Mouse (Mus musculus) heart, postnatal 0 days (tissue): ENCODE measurements around the gene Unc45b. TPM values are rescaled to one million over a fixed set of nuclear protein-coding genes. Genes with fewer than 3 reads are reported as not detected.
"Not testable (repeated sequence)": the region's sequence is repeated elsewhere in the genome, so short reads cannot be mapped to it uniquely, and the experiment has no call there.

Source experiments
- ATAC-seq: fragments of 200-750 bp; cut with Nextera tagmentation; 2 replicates; pipeline ENCODE4 v1.8.0; 2017; ENCODE audit warnings: low read depth, moderate number of reproducible peaks, moderate library complexity; ENCODE audit not compliant: insufficient read depth
- DNase-seq: peaks from one replicate; pipeline ENCODE4 v3.0.0-alpha.2; 2016; ENCODE audit warnings: low spot score
- H3K27ac ChIP-seq: fragments of 300-500 bp; sonication (generic); 2 replicates; pipeline ENCODE4 v1.5.1; 2014; ENCODE audit warnings: low read depth, mild to moderate bottlenecking
- H3K27me3 ChIP-seq: fragments of 300-500 bp; sonication (generic); 2 replicates; pipeline ENCODE4 v1.6.1; 2014; ENCODE audit warnings: low read length, mixed read lengths; ENCODE audit not compliant: control insufficient read depth, insufficient read depth
- H3K36me3 ChIP-seq: fragments of 300-500 bp; sonication (generic); replicated peaks from 2 replicates; pipeline ENCODE4 v1.6.1; 2014; ENCODE audit warnings: low read length, mixed read lengths; ENCODE audit not compliant: control insufficient read depth, insufficient read depth
- H3K4me1 ChIP-seq: fragments of 300-500 bp; sonication (generic); 2 replicates; pipeline ENCODE4 v1.6.1; 2014; ENCODE audit warnings: antibody characterized with exemption; ENCODE audit not compliant: control insufficient read depth, insufficient read depth
- H3K4me2 ChIP-seq: fragments of 300-500 bp; sonication (generic); 2 replicates; pipeline ENCODE4 v1.6.1; 2014; ENCODE audit warnings: low read depth, mild to moderate bottlenecking, low read length, moderate library complexity
- H3K4me3 ChIP-seq: fragments of 300-500 bp; sonication (generic); 2 replicates; pipeline ENCODE4 v1.5.1; 2014; ENCODE audit warnings: low read depth, low read length
- H3K9ac ChIP-seq: fragments of 300-500 bp; sonication (generic); replicated peaks from 2 replicates; pipeline ENCODE4 v1.6.1; 2014; ENCODE audit warnings: low read depth, low read length, mixed read lengths
- H3K9me3 ChIP-seq: fragments of 300-500 bp; sonication (generic); replicated peaks from 2 replicates; pipeline ENCODE4 v1.6.1; 2016; ENCODE audit warnings: low read length; ENCODE audit not compliant: control insufficient read depth
- CTCF ChIP-seq: IDR thresholded peaks from 2 replicates; pipeline ENCODE4 v1.5.1; 2016; ENCODE audit warnings: antibody characterized with exemption, control low read depth, low read depth
- EP300 ChIP-seq: IDR thresholded peaks from 2 replicates; pipeline ENCODE4 v1.6.1; 2016; ENCODE audit warnings: antibody characterized with exemption, low read depth
- WGBS: fragments of 180-500 bp; shearing (Covaris S2); extraction: QIAGEN DNeasy Blood & Tissue Kit; methylation state at CpG from one replicate; pipeline ENCODE4 v1.1.7; 2014; 5-methylcytosine and 5-hydroxymethylcytosine counted together
- microRNA-seq: library from miRNA; unstranded; fragments of <30 nt; microRNA quantifications from one replicate; pipeline ENCODE4, GENCODE M21; 2016
- polyA plus RNA-seq: library from polyadenylated mRNA; unstranded; fragments of >200 nt; fragmentation: Nextera tagmentation; extraction: Ambion mirVana; gene quantifications from 2 replicates; pipeline ENCODE4 v1.2.1, GENCODE M21; 2015
- total RNA-seq: library from RNA; depleted of rRNA; stranded (reverse); fragments of >200 nt; gene quantifications from 2 replicates; pipeline ENCODE4 v1.2.3, GENCODE M21; 2014; ENCODE audit warnings: low replicate concordance; rRNA removed

Gene Unc45b
- total and polyA plus RNA-seq, 2 experiments from 2014 or later = 167 to 239 TPM

- Histone ChIP-seq H3K9ac (no peak overlapping the region), H3K27ac (no peak overlapping the region), H3K4me2 (no peak overlapping the region), H3K4me1 (no peaks in the 10 kb centered on the region), H3K9me3 (no peaks in the 10 kb centered on the region), H3K27me3 (no peaks in the 10 kb centered on the region), H3K36me3 (peaks cover 25% of the 10 kb centered on the region), H3K4me3 (no peak overlapping the region)
- DNase-seq (no peak), ATAC-seq (no peak)
- 85% methylated on average over 17 of the region's 17 CpGs for WGBS
- TF ChIP-seq CTCF = no peak
- no peak for TF ChIP-seq EP300
Observed at GRCm38 (mm10) chr11:82983193-82983592, 72.8 kb downstream of the Unc45b start.

- no peaks in the 10 kb centered on the region for H3K27me3 ChIP-seq
- no peak overlapping the region for H3K4me2 ChIP-seq
- ATAC-seq (no peak), DNase-seq (no peak)
- H3K4me1 ChIP-seq = peaks cover 6% of the 10 kb centered on the region; the same call in 1 of the 2 replicates
- 79% methylated on average over 6 of the region's 6 CpGs for WGBS
- TF ChIP-seq EP300 (no peak), CTCF (no peak)
- no peak overlapping the region for H3K27ac ChIP-seq
- H3K4me3 ChIP-seq = no peak overlapping the region
- peaks cover 15% of the 10 kb centered on the region; the same call in 1 of the 2 replicates for H3K36me3 ChIP-seq
- H3K9ac ChIP-seq = no peak overlapping the region
- no peaks in the 10 kb centered on the region for H3K9me3 ChIP-seq
Observed at GRCm38 (mm10) chr11:82987621-82988020, 77.3 kb downstream of the Unc45b start.

DNA sequence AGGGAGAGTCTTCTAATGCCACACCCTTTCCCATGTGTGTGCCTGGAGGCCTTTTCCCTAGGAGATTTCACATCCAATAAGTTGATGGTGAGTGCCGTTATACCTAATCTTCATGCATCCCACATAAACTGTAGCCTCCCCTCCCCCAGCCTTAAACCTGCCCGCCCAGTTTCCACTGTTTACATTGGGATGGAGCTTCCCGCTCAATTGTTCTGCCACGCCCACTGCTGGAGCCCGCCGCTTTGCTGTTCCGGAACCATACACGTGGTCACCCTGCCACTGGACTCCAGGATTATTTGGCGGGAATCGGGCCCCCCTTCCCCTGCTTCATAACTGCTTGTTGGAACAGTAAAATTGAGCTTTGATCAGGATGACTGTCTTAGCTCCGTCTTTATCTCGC is 79.0 kb downstream of the Unc45b start:
- DNase-seq (no peak), ATAC-seq (no peak)
- Histone ChIP-seq H3K36me3 (0 out of 2 replicates have a peak, but pooled peaks cover 7% of the 10 kb centered on the region), H3K9ac (no peak overlapping the region), H3K4me3 (peak overlapping the region; percentile 69; the same call in 1 of the 2 replicates), H3K27ac (no peak overlapping the region), H3K4me1 (peaks cover 6% of the 10 kb centered on the region; the same call in 1 of the 2 replicates), H3K4me2 (peak overlapping the region; percentile 87), H3K9me3 (no peaks in the 10 kb centered on the region), H3K27me3 (no peaks in the 10 kb centered on the region)
- TF ChIP-seq CTCF (no peak), EP300 (no peak)
- 34% methylated on average over 12 of the region's 12 CpGs for WGBS

DNA sequence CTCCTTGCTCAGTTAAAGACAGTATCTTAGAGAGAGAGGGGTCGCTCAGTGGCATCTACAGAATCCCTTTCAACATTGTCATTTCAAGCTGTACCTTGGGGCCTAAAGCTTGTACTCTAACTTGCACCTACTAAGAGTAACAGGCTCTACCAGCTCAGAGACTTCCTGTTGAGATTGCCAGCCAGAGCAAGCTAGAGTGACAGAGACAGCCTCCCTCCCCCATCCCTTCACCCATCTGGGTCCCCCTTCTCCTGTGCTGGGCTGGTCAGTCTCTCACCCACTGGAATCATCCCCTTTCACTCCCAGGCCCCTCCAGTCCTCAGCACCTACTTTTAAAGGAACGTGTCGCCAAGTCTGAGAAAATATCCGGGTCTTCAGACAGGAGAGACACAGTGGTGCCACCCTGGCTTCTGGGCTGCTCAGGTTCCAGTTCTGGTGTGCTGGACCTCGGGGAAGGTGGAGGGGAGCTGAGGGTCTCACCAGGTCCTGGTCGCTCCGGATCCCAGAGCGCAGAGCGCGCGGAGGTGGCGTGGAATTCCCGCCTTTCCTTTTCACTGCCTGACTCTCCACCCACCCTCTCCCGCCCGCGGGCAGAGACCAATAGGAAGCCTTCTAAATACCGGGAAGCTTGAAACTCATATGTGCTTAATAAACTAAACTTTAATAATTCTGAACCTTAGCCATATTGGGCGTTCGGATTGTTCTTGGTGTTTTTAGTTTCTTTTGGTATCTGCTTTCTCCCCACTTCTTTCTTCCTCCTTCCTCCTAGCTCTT is 80.4 kb downstream of the Unc45b start:
- H3K4me1 ChIP-seq, H3K36me3 ChIP-seq, H3K9me3 ChIP-seq, H3K27me3 ChIP-seq: not testable (repeated sequence)
- WGBS = 8% methylated on average over 19 of the region's 19 CpGs
- ATAC-seq (peak; percentile 87), DNase-seq (peak; percentile 75)
- H3K4me3 ChIP-seq = peak overlapping the region; percentile 69
- H3K9ac ChIP-seq = peak overlapping the region; percentile 62
- peak overlapping the region; percentile 87 for H3K4me2 ChIP-seq
- H3K27ac ChIP-seq = peak overlapping the region; percentile 87

GRCm38 (mm10) chr11:82991469-82992166 is 81.3 kb downstream of the Unc45b start, which contains the start of gene Slfn9:
TSS of gene Slfn9 (minus strand) at chr11:82991830.
- TF ChIP-seq EP300 (no peak), CTCF (no peak)
- WGBS = under 1% methylated on average over 14 of the region's 14 CpGs
- Histone ChIP-seq H3K4me1 (peaks cover 6% of the 10 kb centered on the region; the same call in 1 of the 2 replicates), H3K4me2 (peak within 1 kb of the TSS; percentile 87), H3K9ac (peak within 1 kb of the TSS; percentile 62), H3K36me3 (no peaks in the 10 kb centered on the region), H3K9me3 (no peaks in the 10 kb centered on the region), H3K27me3 (no peaks in the 10 kb centered on the region), H3K4me3 (peak within 1 kb of the TSS; percentile 69), H3K27ac (peak within 1 kb of the TSS; percentile 87)
- peak; percentile 68 for ATAC-seq
- DNase-seq = peak; percentile 46

Small RNA genes within 50 kb of the gene (microRNA-seq; reads per million reads assigned to microRNA genes)
- not detected for gene Mir7679

Other genes starting within 250 kb of the Unc45b start
- not detected in 2 replicates for gene Cct6b, start 146.2 kb upstream of the Unc45b start, total RNA-seq
- gene Cct6b, start 146.2 kb upstream of the Unc45b start, polyA plus RNA-seq = 0.25 and 0.32 TPM in 2 replicates
- gene Zfp830, start 146.2 kb upstream of the Unc45b start, total RNA-seq = 4.1 and 11.4 TPM in 2 replicates
- gene Zfp830, start 146.2 kb upstream of the Unc45b start, polyA plus RNA-seq = 21.7 and 23.9 TPM in 2 replicates
- gene Lig3, start 129.4 kb upstream of the Unc45b start, total RNA-seq = 24.7 and 34.8 TPM in 2 replicates
- 11.3 and 12.1 TPM in 2 replicates for gene Lig3, start 129.4 kb upstream of the Unc45b start, polyA plus RNA-seq
- gene Rffl, start 39.3 kb upstream of the Unc45b start, total RNA-seq = 3.8 and 4.8 TPM in 2 replicates
- gene Rffl, start 39.3 kb upstream of the Unc45b start, polyA plus RNA-seq = 2.3 and 2.4 TPM in 2 replicates
- 10.8 and 11.5 TPM in 2 replicates for gene Rad51d, start 19.9 kb upstream of the Unc45b start, total RNA-seq
- 9.9 and 11.8 TPM in 2 replicates for gene Rad51d, start 19.9 kb upstream of the Unc45b start, polyA plus RNA-seq
- gene Fndc8, start 18.4 kb upstream of the Unc45b start, total RNA-seq = not detected in 2 replicates
- gene Fndc8, start 18.4 kb upstream of the Unc45b start, polyA plus RNA-seq = 0.10 and 0.12 TPM in 2 replicates
- gene Nle1, start 2.1 kb upstream of the Unc45b start, total RNA-seq = 25.9 and 28.1 TPM in 2 replicates
- gene Nle1, start 2.1 kb upstream of the Unc45b start, polyA plus RNA-seq = 9.0 and 9.4 TPM in 2 replicates
- 21.5 and 29.0 TPM in 2 replicates for gene Slfn5, start 40.8 kb downstream of the Unc45b start, total RNA-seq
- 15.6 and 18.7 TPM in 2 replicates for gene Slfn5, start 40.8 kb downstream of the Unc45b start, polyA plus RNA-seq
- gene Slfn9, start 81.3 kb downstream of the Unc45b start, total RNA-seq = 3.1 and 7.6 TPM in 2 replicates
- gene Slfn9, start 81.3 kb downstream of the Unc45b start, polyA plus RNA-seq = 4.9 and 5.2 TPM in 2 replicates
- gene Slfn8, start 110.3 kb downstream of the Unc45b start, total RNA-seq = 0.61 and 2.5 TPM in 2 replicates
- gene Slfn8, start 110.3 kb downstream of the Unc45b start, polyA plus RNA-seq = 0.41 and 0.51 TPM in 2 replicates
- 3.7 and 5.2 TPM in 2 replicates for gene Slfn2, start 154.6 kb downstream of the Unc45b start, total RNA-seq
- 3.9 and 5.2 TPM in 2 replicates for gene Slfn2, start 154.6 kb downstream of the Unc45b start, polyA plus RNA-seq
- gene Slfn1, start 206.3 kb downstream of the Unc45b start, total RNA-seq = 0.31 TPM in 1 of 2 replicates, not detected in the other
- gene Slfn1, start 206.3 kb downstream of the Unc45b start, polyA plus RNA-seq = 0.18 and 0.33 TPM in 2 replicates